Mouse (Mus musculus): Measurements from ENCODE around the gene Fam227a. TPM values are rescaled to one million over a fixed set of nuclear protein-coding genes. Genes with fewer than 3 reads are reported as not detected.

Gene Fam227a
- total and polyA plus RNA-seq, 2 experiments from 2014 or later, result 2.8 to 12.1 TPM

GRCm38 (mm10) chr15:79648130-79648529 is 10.6 kb downstream of the Fam227a start:
- H3K9ac ChIP-seq (replicated peaks; ENCODE audit: low read length, poor library complexity, severe bottlenecking), result no peak overlapping the region
- no peaks in the 10 kb centered on the region for H3K9me3 ChIP-seq (ENCODE audit: low read length)
- DNase-seq (ENCODE audit: low spot score) (no peak), ATAC-seq (ENCODE audit: low FRiP score) (no peak)
- H3K36me3 ChIP-seq (ENCODE audit: insufficient read depth, low read length), result peaks cover 28% of the 10 kb centered on the region
- no peak for TF ChIP-seq CTCF (IDR thresholded peaks at IDR 0.05)
- 83% methylated on average over 11 of the region's 12 CpGs for WGBS
- no peaks in the 10 kb centered on the region for H3K27me3 ChIP-seq (ENCODE audit: insufficient read depth, low read length)
- no peak overlapping the region for H3K27ac ChIP-seq (ENCODE audit: low read depth, low read length)
- no peaks in the 10 kb centered on the region for H3K4me1 ChIP-seq (ENCODE audit: insufficient read depth, low read length)
- H3K4me2 ChIP-seq (ENCODE audit: low read depth, low read length, poor library complexity, severe bottlenecking), result no peak overlapping the region
- no peak overlapping the region for H3K4me3 ChIP-seq (ENCODE audit: low read depth, low read length)

- H3K9me3 ChIP-seq (ENCODE audit: low read length), result no peaks in the 10 kb centered on the region
- no peak for TF ChIP-seq CTCF (IDR thresholded peaks at IDR 0.05)
- H3K9ac ChIP-seq (replicated peaks; ENCODE audit: low read length, poor library complexity, severe bottlenecking), result no peak overlapping the region
- DNase-seq (ENCODE audit: low spot score) (no peak), ATAC-seq (ENCODE audit: low FRiP score) (no peak)
- H3K4me3 ChIP-seq (ENCODE audit: low read depth, low read length), result no peak overlapping the region
- no peaks in the 10 kb centered on the region for H3K27me3 ChIP-seq (ENCODE audit: insufficient read depth, low read length)
- no peak overlapping the region for H3K27ac ChIP-seq (ENCODE audit: low read depth, low read length)
- 82% methylated on average over 2 of the region's 2 CpGs for WGBS
- H3K36me3 ChIP-seq (ENCODE audit: insufficient read depth, low read length), result peaks cover 43% of the 10 kb centered on the region
- no peak overlapping the region for H3K4me2 ChIP-seq (ENCODE audit: low read depth, low read length, poor library complexity, severe bottlenecking)
- H3K4me1 ChIP-seq (ENCODE audit: insufficient read depth, low read length), result no peaks in the 10 kb centered on the region
Measured at GRCm38 (mm10) chr15:79645483-79645882, 13.3 kb downstream of the Fam227a start.

- Histone ChIP-seq H3K4me3 (ENCODE audit: low read depth, low read length) (no peak overlapping the region), H3K4me2 (ENCODE audit: low read depth, low read length, poor library complexity, severe bottlenecking) (no peak overlapping the region), H3K4me1 (ENCODE audit: insufficient read depth, low read length) (no peaks in the 10 kb centered on the region), H3K27ac (ENCODE audit: low read depth, low read length) (no peak overlapping the region), H3K27me3 (ENCODE audit: insufficient read depth, low read length) (no peaks in the 10 kb centered on the region), H3K9ac (replicated peaks; ENCODE audit: low read length, poor library complexity, severe bottlenecking) (no peak overlapping the region), H3K9me3 (ENCODE audit: low read length) (no peaks in the 10 kb centered on the region), H3K36me3 (ENCODE audit: insufficient read depth, low read length) (peaks cover 44% of the 10 kb centered on the region)
- ATAC-seq (ENCODE audit: low FRiP score), result no peak
- no peak for TF ChIP-seq CTCF (IDR thresholded peaks at IDR 0.05)
- DNase-seq (ENCODE audit: low spot score), result no peak
- 80% methylated on average over 11 of the region's 12 CpGs for WGBS
Measured at GRCm38 (mm10) chr15:79641135-79641817, 17.5 kb downstream of the Fam227a start.

DNA sequence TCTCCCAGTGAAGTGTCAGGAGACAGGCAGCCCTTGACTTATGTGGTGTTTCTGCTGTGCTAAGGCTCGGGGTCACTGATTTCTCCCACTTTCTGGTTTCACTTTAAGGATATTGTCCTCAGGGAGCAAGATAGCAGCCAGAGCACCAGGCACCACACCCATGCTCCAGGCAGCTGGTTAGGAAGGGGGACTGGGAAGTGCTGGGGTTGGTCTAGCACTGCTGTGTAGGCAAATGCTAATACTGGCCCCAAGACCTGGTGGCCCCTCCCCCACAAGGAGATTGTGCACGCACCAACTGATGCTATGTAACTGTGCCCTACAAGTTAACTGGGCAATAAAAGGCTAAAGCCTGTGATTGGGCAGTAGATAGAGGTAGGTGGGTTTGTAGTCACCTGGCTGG is 28.3 kb downstream of the Fam227a start:
- 95% methylated on average over 2 of the region's 2 CpGs for WGBS

GRCm38 (mm10) chr15:79619770-79620414 is 38.9 kb downstream of the Fam227a start:
- Histone ChIP-seq H3K27ac (ENCODE audit: low read depth, low read length) (no peak overlapping the region), H3K4me2 (ENCODE audit: low read depth, low read length, poor library complexity, severe bottlenecking) (no peak overlapping the region), H3K4me3 (ENCODE audit: low read depth, low read length) (no peak overlapping the region), H3K9ac (replicated peaks; ENCODE audit: low read length, poor library complexity, severe bottlenecking) (no peak overlapping the region), H3K36me3 (ENCODE audit: insufficient read depth, low read length) (peaks cover 42% of the 10 kb centered on the region), H3K9me3 (ENCODE audit: low read length) (no peaks in the 10 kb centered on the region), H3K27me3 (ENCODE audit: insufficient read depth, low read length) (no peaks in the 10 kb centered on the region), H3K4me1 (ENCODE audit: insufficient read depth, low read length) (no peaks in the 10 kb centered on the region)
- no peak for TF ChIP-seq CTCF (IDR thresholded peaks at IDR 0.05)
- WGBS, result 87% methylated on average over 11 of the region's 11 CpGs
- no peak for DNase-seq (ENCODE audit: low spot score)
- ATAC-seq (ENCODE audit: low FRiP score), result no peak

More for the DNA sequence above, 28.3 kb downstream of the Fam227a start:
- H3K9me3 ChIP-seq (ENCODE audit: low read length), result no peaks in the 10 kb centered on the region
- ATAC-seq (ENCODE audit: low FRiP score) (no peak), DNase-seq (ENCODE audit: low spot score) (no peak)
- H3K4me3 ChIP-seq (ENCODE audit: low read depth, low read length), result no peak overlapping the region
- H3K9ac ChIP-seq (replicated peaks; ENCODE audit: low read length, poor library complexity, severe bottlenecking), result no peak overlapping the region
- no peak overlapping the region for H3K27ac ChIP-seq (ENCODE audit: low read depth, low read length)
- peaks cover 58% of the 10 kb centered on the region for H3K36me3 ChIP-seq (ENCODE audit: insufficient read depth, low read length)
- no peaks in the 10 kb centered on the region for H3K27me3 ChIP-seq (ENCODE audit: insufficient read depth, low read length)
- no peaks in the 10 kb centered on the region for H3K4me1 ChIP-seq (ENCODE audit: insufficient read depth, low read length)
- H3K4me2 ChIP-seq (ENCODE audit: low read depth, low read length, poor library complexity, severe bottlenecking), result no peak overlapping the region
- no peak for TF ChIP-seq CTCF (IDR thresholded peaks at IDR 0.05)

DNA sequence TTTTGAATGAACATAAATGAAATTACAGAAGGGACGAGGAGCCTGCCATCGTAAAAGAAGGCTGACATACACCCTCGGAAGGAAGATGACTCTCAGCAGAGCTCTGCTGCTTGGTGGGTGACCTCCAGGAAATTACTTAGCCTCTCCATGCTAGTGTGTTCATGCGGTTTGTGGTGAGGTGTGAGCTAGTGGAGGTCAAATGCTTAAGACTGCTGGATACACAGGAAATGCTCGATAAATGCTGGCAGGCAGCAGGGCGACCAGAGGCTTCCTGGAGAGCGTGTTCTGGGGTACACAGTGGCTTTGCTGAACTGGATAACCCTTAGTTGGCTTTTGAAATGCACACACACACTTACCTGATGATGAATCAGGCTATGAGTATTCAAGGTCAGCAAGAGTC is 40.3 kb downstream of the Fam227a start:
- TF ChIP-seq CTCF (IDR thresholded peaks at IDR 0.05), result no peak
- DNase-seq (ENCODE audit: low spot score), result no peak
- H3K9ac ChIP-seq (replicated peaks; ENCODE audit: low read length, poor library complexity, severe bottlenecking), result no peak overlapping the region
- no peaks in the 10 kb centered on the region for H3K9me3 ChIP-seq (ENCODE audit: low read length)
- no peaks in the 10 kb centered on the region for H3K4me1 ChIP-seq (ENCODE audit: insufficient read depth, low read length)
- peaks cover 41% of the 10 kb centered on the region for H3K36me3 ChIP-seq (ENCODE audit: insufficient read depth, low read length)
- H3K4me3 ChIP-seq (ENCODE audit: low read depth, low read length), result no peak overlapping the region
- H3K27me3 ChIP-seq (ENCODE audit: insufficient read depth, low read length), result no peaks in the 10 kb centered on the region
- H3K4me2 ChIP-seq (ENCODE audit: low read depth, low read length, poor library complexity, severe bottlenecking), result no peak overlapping the region
- H3K27ac ChIP-seq (ENCODE audit: low read depth, low read length), result no peak overlapping the region
- 92% methylated on average over 7 of the region's 7 CpGs for WGBS
- ATAC-seq (ENCODE audit: low FRiP score), result no peak
